Mouse (Mus musculus): ENCODE data around the gene Abhd15. TPM values are rescaled to one million over a fixed set of nuclear protein-coding genes. Genes with fewer than 3 reads are reported as not detected.
A peak's percentile ranks its signal among the peaks of the same experiment; 100 is the strongest.

The Abhd15 gene
- polyA plus RNA-seq, 1 experiment: 1.0 TPM

GRCm38 (mm10) chr11:77492311-77492871 is 22.5 kb upstream of the Abhd15 start:
- TF ChIP-seq POLR2A (IDR thresholded peaks at IDR 0.05; ENCODE audit: low read depth, low read length) (peak; percentile 20; the same call in 1 of the 2 replicates), CTCF (IDR thresholded peaks at IDR 0.05; ENCODE audit: borderline replicate concordance, insufficient read depth, low read length) (no peak)
- Histone ChIP-seq H3K4me1 (ENCODE audit: control insufficient read depth, insufficient read depth, low read length) (peaks cover 21% of the 10 kb centered on the region), H3K27ac (ENCODE audit: insufficient read depth, low read length) (peak overlapping the region; percentile 91), H3K4me3 (ENCODE audit: insufficient read depth, low read length) (peak overlapping the region; percentile 78)

- no peak for TF ChIP-seq CTCF (IDR thresholded peaks at IDR 0.05; ENCODE audit: borderline replicate concordance, insufficient read depth, low read length)
- 0 out of 2 replicates have a peak, but pooled peaks have one; percentile 51 for TF ChIP-seq POLR2A (IDR thresholded peaks at IDR 0.05; ENCODE audit: low read depth, low read length)
- H3K4me1 ChIP-seq (ENCODE audit: control insufficient read depth, insufficient read depth, low read length): peaks cover 24% of the 10 kb centered on the region
- H3K27ac ChIP-seq (ENCODE audit: insufficient read depth, low read length): peak overlapping the region; percentile 89
- peak overlapping the region; percentile 78 for H3K4me3 ChIP-seq (ENCODE audit: insufficient read depth, low read length)
Measured at GRCm38 (mm10) chr11:77492911-77493332, 22.0 kb upstream of the Abhd15 start.

GRCm38 (mm10) chr11:77493512-77494343 is 21.2 kb upstream of the Abhd15 start, which contains the start of gene Git1:
TSS of gene Git1 (plus strand) at chr11:77493562.
- peak within 1 kb of the TSS; percentile 89 for H3K27ac ChIP-seq (ENCODE audit: insufficient read depth, low read length)
- peak within 1 kb of the TSS; percentile 78 for H3K4me3 ChIP-seq (ENCODE audit: insufficient read depth, low read length)
- H3K4me1 ChIP-seq (ENCODE audit: control insufficient read depth, insufficient read depth, low read length): peaks cover 31% of the 10 kb centered on the region
- no peak for TF ChIP-seq CTCF (IDR thresholded peaks at IDR 0.05; ENCODE audit: borderline replicate concordance, insufficient read depth, low read length)
- TF ChIP-seq POLR2A (IDR thresholded peaks at IDR 0.05; ENCODE audit: low read depth, low read length): 0 out of 2 replicates have a peak, but pooled peaks have one; percentile 7

- Histone ChIP-seq H3K4me3 (ENCODE audit: insufficient read depth, low read length) (peak overlapping the region; percentile 77), H3K4me1 (ENCODE audit: control insufficient read depth, insufficient read depth, low read length) (peaks cover 31% of the 10 kb centered on the region), H3K27ac (ENCODE audit: insufficient read depth, low read length) (no peak overlapping the region)
- no peak for TF ChIP-seq POLR2A (IDR thresholded peaks at IDR 0.05; ENCODE audit: low read depth, low read length)
Measured at GRCm38 (mm10) chr11:77494344-77494676, 20.6 kb upstream of the Abhd15 start.

- no peak for TF ChIP-seq POLR2A (IDR thresholded peaks at IDR 0.05; ENCODE audit: low read depth, low read length)
- TF ChIP-seq CTCF (IDR thresholded peaks at IDR 0.05; ENCODE audit: borderline replicate concordance, insufficient read depth, low read length): no peak
- Histone ChIP-seq H3K27ac (ENCODE audit: insufficient read depth, low read length) (no peak overlapping the region), H3K4me3 (ENCODE audit: insufficient read depth, low read length) (peak overlapping the region; percentile 77), H3K4me1 (ENCODE audit: control insufficient read depth, insufficient read depth, low read length) (peaks cover 31% of the 10 kb centered on the region)
Measured at GRCm38 (mm10) chr11:77494782-77495181, 20.1 kb upstream of the Abhd15 start.

- H3K4me3 ChIP-seq (ENCODE audit: insufficient read depth, low read length): no peak overlapping the region
- peaks cover 26% of the 10 kb centered on the region for H3K4me1 ChIP-seq (ENCODE audit: control insufficient read depth, insufficient read depth, low read length)
Measured at GRCm38 (mm10) chr11:77495507-77495906, 19.4 kb upstream of the Abhd15 start.

GRCm38 (mm10) chr11:77497341-77497756 is 17.6 kb upstream of the Abhd15 start:
- H3K4me3 ChIP-seq (ENCODE audit: insufficient read depth, low read length): no peak overlapping the region
- no peak overlapping the region for H3K27ac ChIP-seq (ENCODE audit: insufficient read depth, low read length)
- peaks cover 25% of the 10 kb centered on the region for H3K4me1 ChIP-seq (ENCODE audit: control insufficient read depth, insufficient read depth, low read length)
- TF ChIP-seq POLR2A (IDR thresholded peaks at IDR 0.05; ENCODE audit: low read depth, low read length) (no peak), CTCF (IDR thresholded peaks at IDR 0.05; ENCODE audit: borderline replicate concordance, insufficient read depth, low read length) (no peak)

More at GRCm38 (mm10) chr11:77495507-77495906, 19.4 kb upstream of the Abhd15 start:
- TF ChIP-seq POLR2A (IDR thresholded peaks at IDR 0.05; ENCODE audit: low read depth, low read length) (no peak), CTCF (IDR thresholded peaks at IDR 0.05; ENCODE audit: borderline replicate concordance, insufficient read depth, low read length) (no peak)
- H3K27ac ChIP-seq (ENCODE audit: insufficient read depth, low read length): no peak overlapping the region

GRCm38 (mm10) chr11:77497851-77498250 is 17.1 kb upstream of the Abhd15 start:
- TF ChIP-seq CTCF (IDR thresholded peaks at IDR 0.05; ENCODE audit: borderline replicate concordance, insufficient read depth, low read length): no peak
- H3K4me3 ChIP-seq (ENCODE audit: insufficient read depth, low read length): no peak overlapping the region
- peaks cover 25% of the 10 kb centered on the region for H3K4me1 ChIP-seq (ENCODE audit: control insufficient read depth, insufficient read depth, low read length)
- H3K27ac ChIP-seq (ENCODE audit: insufficient read depth, low read length): no peak overlapping the region

GRCm38 (mm10) chr11:77498261-77499139 is 16.4 kb upstream of the Abhd15 start:
- Histone ChIP-seq H3K4me1 (ENCODE audit: control insufficient read depth, insufficient read depth, low read length) (peaks cover 27% of the 10 kb centered on the region), H3K4me3 (ENCODE audit: insufficient read depth, low read length) (no peak overlapping the region), H3K27ac (ENCODE audit: insufficient read depth, low read length) (no peak overlapping the region)
- TF ChIP-seq POLR2A (IDR thresholded peaks at IDR 0.05; ENCODE audit: low read depth, low read length) (no peak), CTCF (IDR thresholded peaks at IDR 0.05; ENCODE audit: borderline replicate concordance, insufficient read depth, low read length) (no peak)
